Mouse (Mus musculus): ENCODE results near the gene Zmiz2. TPM values are rescaled to one million over a fixed set of nuclear protein-coding genes. Genes with fewer than 3 reads are reported as not detected.

The Zmiz2 gene
- polyA plus RNA-seq, 1 experiment from 2014 or later = 33.5 TPM

DNA sequence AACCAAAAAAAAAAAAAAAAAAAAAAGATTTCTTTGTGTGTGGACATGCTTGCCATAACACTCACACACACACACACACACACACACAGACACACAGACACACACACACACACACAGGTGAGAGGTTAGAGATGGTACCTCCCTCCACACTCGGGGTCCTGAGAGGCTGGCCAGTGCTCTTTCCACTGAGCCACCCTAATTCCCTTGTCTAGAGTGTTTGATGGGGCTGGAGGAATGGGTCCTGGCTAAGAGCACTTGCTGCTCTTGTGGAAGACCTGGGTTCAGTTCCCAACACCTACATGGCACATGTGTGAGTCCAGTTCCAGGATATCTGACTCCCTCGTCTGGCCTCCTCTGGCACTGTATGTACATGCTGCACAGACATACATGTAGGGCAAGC lies 48.8 kb downstream of the Zmiz2 start:
- Histone ChIP-seq H3K36me3 (replicated peaks; ENCODE audit: control insufficient read depth, insufficient read depth) (peaks cover 58% of the 10 kb centered on the region), H3K4me1 (replicated peaks; ENCODE audit: control insufficient read depth, insufficient read depth, low read length) (0 out of 2 replicates have a peak, but pooled peaks cover 4% of the 10 kb centered on the region), H3K4me3 (replicated peaks; ENCODE audit: low read length) (no peak overlapping the region), H3K4me2 (replicated peaks) (no peak overlapping the region), H3K27me3 (ENCODE audit: control insufficient read depth, insufficient read depth, low read length) (no peaks in the 10 kb centered on the region), H3K27ac (no peak overlapping the region), H3K9ac (no peak overlapping the region), H3K9me3 (ENCODE audit: control insufficient read depth, low read length) (no peaks in the 10 kb centered on the region)
- no peak for DNase-seq (ENCODE audit: low spot score)
- 92% methylated on average over 2 of the region's 2 CpGs for WGBS
- no peak for ATAC-seq (ENCODE audit: low FRiP score)

DNA sequence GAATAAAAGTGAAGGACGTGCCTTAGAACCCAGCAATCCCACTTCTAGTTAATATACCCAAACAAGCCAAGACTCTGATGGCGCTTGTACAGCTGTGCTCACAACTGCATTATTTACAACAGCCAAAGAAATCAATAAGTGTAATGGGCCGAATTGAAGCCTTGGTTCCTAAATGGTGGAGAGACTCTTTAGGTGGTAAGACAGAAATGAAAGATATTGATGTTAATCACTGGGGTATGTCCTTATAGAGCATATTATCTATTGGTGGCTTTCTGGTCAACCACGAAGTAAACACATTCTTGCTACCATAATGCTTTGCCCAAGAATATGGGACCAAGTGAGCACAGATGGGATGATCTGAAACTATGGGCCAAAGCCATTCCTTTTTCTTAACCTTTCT lies 51.3 kb downstream of the Zmiz2 start:
- Histone ChIP-seq H3K9me3 (ENCODE audit: control insufficient read depth, low read length) (no peaks in the 10 kb centered on the region), H3K27ac (no peak overlapping the region), H3K4me1 (replicated peaks; ENCODE audit: control insufficient read depth, insufficient read depth, low read length) (peaks cover 15% of the 10 kb centered on the region), H3K27me3 (ENCODE audit: control insufficient read depth, insufficient read depth, low read length) (no peaks in the 10 kb centered on the region), H3K4me3 (replicated peaks; ENCODE audit: low read length) (no peak overlapping the region), H3K9ac (no peak overlapping the region), H3K36me3 (replicated peaks; ENCODE audit: control insufficient read depth, insufficient read depth) (peaks cover 34% of the 10 kb centered on the region), H3K4me2 (replicated peaks) (no peak overlapping the region)
- ATAC-seq (ENCODE audit: low FRiP score) = no peak
- 93% methylated on average over 4 of the region's 4 CpGs for WGBS
- DNase-seq (ENCODE audit: low spot score) = no peak

DNA sequence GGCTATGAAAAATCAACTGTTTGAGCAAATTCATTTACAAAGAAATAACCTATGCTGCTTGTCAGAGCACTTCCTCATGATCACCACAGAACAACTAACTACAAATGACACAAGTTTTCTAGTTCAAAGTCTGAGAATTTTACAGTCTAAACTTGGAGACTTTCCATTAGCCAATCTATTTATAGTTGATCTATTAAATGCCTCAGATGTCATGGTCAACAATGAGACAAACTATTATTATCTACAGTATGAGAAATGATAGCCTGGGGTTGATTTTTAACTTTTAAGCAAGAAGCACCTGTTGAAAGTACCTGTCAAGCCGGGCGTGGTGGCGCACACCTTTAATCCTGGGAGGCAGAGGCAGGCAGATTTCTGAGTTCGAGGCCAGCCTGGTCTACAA lies 53.7 kb downstream of the Zmiz2 start:
- WGBS = 96% methylated on average over 4 of the region's 4 CpGs
- Histone ChIP-seq H3K9ac (no peak overlapping the region), H3K27me3 (ENCODE audit: control insufficient read depth, insufficient read depth, low read length) (no peaks in the 10 kb centered on the region), H3K4me2 (replicated peaks) (peak overlapping the region; percentile 74; the same call in 1 of the 2 replicates), H3K27ac (no peak overlapping the region), H3K36me3 (replicated peaks; ENCODE audit: control insufficient read depth, insufficient read depth) (peaks cover 15% of the 10 kb centered on the region), H3K4me3 (replicated peaks; ENCODE audit: low read length) (no peak overlapping the region), H3K4me1 (replicated peaks; ENCODE audit: control insufficient read depth, insufficient read depth, low read length) (peaks cover 17% of the 10 kb centered on the region), H3K9me3 (ENCODE audit: control insufficient read depth, low read length) (no peaks in the 10 kb centered on the region)
- ATAC-seq (ENCODE audit: low FRiP score) (no peak), DNase-seq (ENCODE audit: low spot score) (no peak)

DNA sequence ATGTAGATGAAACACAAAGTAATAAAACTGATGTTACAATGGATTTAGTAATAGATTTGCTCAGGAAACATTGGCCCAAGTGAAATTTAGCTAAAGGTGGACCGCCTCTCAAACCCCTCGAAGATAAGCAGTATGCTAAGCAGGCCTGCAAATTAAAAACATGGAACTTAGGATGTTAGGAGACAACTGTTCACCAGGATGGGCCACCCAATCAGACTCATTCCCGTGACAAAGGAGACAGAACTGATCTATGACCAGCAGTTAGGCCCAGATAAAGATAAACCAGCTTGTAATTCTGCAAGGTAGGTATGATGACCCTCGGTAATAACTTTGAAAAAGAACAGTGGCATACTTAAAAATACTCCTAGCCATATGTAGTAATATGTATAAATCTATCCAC lies 54.2 kb downstream of the Zmiz2 start:
- Histone ChIP-seq H3K4me1 (replicated peaks; ENCODE audit: control insufficient read depth, insufficient read depth, low read length) (peaks cover 17% of the 10 kb centered on the region), H3K4me3 (replicated peaks; ENCODE audit: low read length) (peak overlapping the region; percentile 78), H3K36me3 (replicated peaks; ENCODE audit: control insufficient read depth, insufficient read depth) (peaks cover 10% of the 10 kb centered on the region), H3K4me2 (replicated peaks) (peak overlapping the region; percentile 74), H3K9me3 (ENCODE audit: control insufficient read depth, low read length) (no peaks in the 10 kb centered on the region), H3K27me3 (ENCODE audit: control insufficient read depth, insufficient read depth, low read length) (no peaks in the 10 kb centered on the region), H3K9ac (peak overlapping the region; percentile 82), H3K27ac (0 out of 2 replicates have a peak overlapping the region, but pooled peaks have one; percentile 94)
- no peak for ATAC-seq (ENCODE audit: low FRiP score)
- DNase-seq (ENCODE audit: low spot score) = no peak
- WGBS = 59% methylated on average over 4 of the region's 4 CpGs

DNA sequence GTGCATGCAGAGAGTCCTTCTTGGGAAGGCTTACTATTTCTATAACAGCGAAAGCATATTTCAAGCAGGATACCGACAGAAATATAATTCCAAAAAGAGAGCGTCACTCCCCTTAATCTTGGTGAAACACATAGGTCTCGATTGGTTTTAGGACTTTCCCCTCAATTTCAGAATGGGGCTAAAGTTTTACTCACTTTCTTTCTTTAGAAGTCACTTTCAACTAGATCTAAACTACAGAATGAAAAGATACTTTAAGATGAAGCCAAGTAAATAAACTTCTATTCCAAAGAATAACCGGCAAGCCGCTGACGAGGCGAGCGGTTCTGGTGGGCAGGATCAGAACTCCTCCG lies 54.8 kb downstream of the Zmiz2 start:
- H3K4me1 ChIP-seq (replicated peaks; ENCODE audit: control insufficient read depth, insufficient read depth, low read length) = peaks cover 17% of the 10 kb centered on the region
- H3K36me3 ChIP-seq (replicated peaks; ENCODE audit: control insufficient read depth, insufficient read depth) = 0 out of 2 replicates have a peak, but pooled peaks cover 4% of the 10 kb centered on the region
- peak overlapping the region; percentile 78 for H3K4me3 ChIP-seq (replicated peaks; ENCODE audit: low read length)
- H3K4me2 ChIP-seq (replicated peaks) = peak overlapping the region; percentile 74
- DNase-seq (ENCODE audit: low spot score) = no peak
- H3K27me3 ChIP-seq (ENCODE audit: control insufficient read depth, insufficient read depth, low read length) = no peaks in the 10 kb centered on the region
- 1% methylated on average over 10 of the region's 10 CpGs for WGBS
- no peak for ATAC-seq (ENCODE audit: low FRiP score)
- no peaks in the 10 kb centered on the region for H3K9me3 ChIP-seq (ENCODE audit: control insufficient read depth, low read length)
- H3K9ac ChIP-seq = peak overlapping the region; percentile 82
- peak overlapping the region; percentile 94 for H3K27ac ChIP-seq

DNA sequence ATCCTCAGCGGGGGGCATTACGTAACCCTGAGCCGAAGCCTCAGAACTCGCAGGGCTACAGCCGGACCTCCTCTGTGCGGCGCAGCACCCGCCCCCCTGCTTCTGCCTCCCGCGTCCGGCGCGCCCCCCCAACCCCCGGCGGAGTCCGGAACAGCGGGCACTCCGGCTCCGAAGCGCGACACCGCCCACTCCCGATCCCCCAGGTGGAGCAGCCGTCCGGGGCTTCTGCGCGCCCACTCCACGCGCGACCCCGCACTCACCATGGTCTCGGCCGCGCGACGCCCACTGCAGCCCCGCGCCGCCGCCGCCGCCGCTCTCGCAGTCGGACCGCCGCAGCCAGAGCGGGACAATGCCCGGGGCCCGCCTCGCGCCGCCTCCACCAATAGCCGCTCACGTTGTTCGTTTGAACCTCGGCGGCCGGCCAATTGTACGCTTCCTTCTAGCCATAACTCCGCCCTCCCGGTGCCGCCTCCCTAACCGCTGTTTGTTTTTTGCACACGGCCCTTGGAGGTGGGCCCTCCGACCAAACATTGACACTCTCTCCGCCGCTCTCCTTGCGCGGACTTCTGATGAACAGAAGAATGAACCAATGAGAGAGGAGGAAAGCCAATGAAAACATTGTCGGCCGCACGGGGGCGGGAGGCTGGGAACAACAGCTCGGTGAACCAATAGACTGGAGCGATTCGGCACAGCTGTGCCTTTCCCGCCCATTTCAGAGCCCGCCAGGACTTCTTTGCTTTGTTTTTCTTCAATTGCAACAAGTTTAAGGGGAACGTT lies 55.4 kb downstream of the Zmiz2 start, which contains the start of gene H2afv:
TSS of gene H2afv (minus strand) at position 367 of the 777 bp plus-strand sequence.
- ATAC-seq (ENCODE audit: low FRiP score) (peak; percentile 100), DNase-seq (ENCODE audit: low spot score) (peak; percentile 99)
- WGBS = under 1% methylated on average over 62 of the region's 80 CpGs
- Histone ChIP-seq H3K27me3 (ENCODE audit: control insufficient read depth, insufficient read depth, low read length) (no peaks in the 10 kb centered on the region), H3K4me2 (replicated peaks) (peak within 1 kb of the TSS; percentile 74), H3K4me1 (replicated peaks; ENCODE audit: control insufficient read depth, insufficient read depth, low read length) (peaks cover 17% of the 10 kb centered on the region), H3K36me3 (replicated peaks; ENCODE audit: control insufficient read depth, insufficient read depth) (0 out of 2 replicates have a peak, but pooled peaks cover 4% of the 10 kb centered on the region), H3K9ac (peak within 1 kb of the TSS; percentile 82), H3K9me3 (ENCODE audit: control insufficient read depth, low read length) (no peaks in the 10 kb centered on the region), H3K4me3 (replicated peaks; ENCODE audit: low read length) (peak within 1 kb of the TSS; percentile 78), H3K27ac (peak within 1 kb of the TSS; percentile 94)

DNA sequence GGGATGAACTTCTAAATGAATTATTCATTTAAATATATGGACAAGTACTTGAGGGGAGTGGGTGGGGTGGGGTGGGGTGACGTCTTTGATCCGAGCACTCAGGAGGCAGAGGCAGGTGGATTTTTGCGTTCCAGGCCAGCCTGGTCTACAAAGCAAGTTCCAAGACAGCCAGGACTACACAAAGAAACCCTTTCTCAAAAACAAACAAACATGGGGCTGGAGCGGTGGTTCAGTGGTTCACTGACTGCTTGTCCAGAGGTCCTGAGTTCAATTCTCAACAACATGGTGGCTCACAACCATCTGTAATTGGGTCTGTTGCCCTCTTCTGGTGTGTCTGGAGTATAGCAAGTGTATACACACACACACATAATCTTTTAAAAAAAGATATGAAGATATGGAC lies 56.6 kb downstream of the Zmiz2 start:
- Histone ChIP-seq H3K4me3 (replicated peaks; ENCODE audit: low read length) (no peak overlapping the region), H3K4me1 (replicated peaks; ENCODE audit: control insufficient read depth, insufficient read depth, low read length) (peaks cover 17% of the 10 kb centered on the region), H3K27ac (no peak overlapping the region), H3K27me3 (ENCODE audit: control insufficient read depth, insufficient read depth, low read length) (no peaks in the 10 kb centered on the region), H3K4me2 (replicated peaks) (no peak overlapping the region), H3K9ac (no peak overlapping the region), H3K9me3 (ENCODE audit: control insufficient read depth, low read length) (no peaks in the 10 kb centered on the region), H3K36me3 (replicated peaks; ENCODE audit: control insufficient read depth, insufficient read depth) (0 out of 2 replicates have a peak, but pooled peaks cover 4% of the 10 kb centered on the region)
- ATAC-seq (ENCODE audit: low FRiP score) = no peak
- DNase-seq (ENCODE audit: low spot score) = no peak
- 86% methylated on average over 4 of the region's 4 CpGs for WGBS

DNA sequence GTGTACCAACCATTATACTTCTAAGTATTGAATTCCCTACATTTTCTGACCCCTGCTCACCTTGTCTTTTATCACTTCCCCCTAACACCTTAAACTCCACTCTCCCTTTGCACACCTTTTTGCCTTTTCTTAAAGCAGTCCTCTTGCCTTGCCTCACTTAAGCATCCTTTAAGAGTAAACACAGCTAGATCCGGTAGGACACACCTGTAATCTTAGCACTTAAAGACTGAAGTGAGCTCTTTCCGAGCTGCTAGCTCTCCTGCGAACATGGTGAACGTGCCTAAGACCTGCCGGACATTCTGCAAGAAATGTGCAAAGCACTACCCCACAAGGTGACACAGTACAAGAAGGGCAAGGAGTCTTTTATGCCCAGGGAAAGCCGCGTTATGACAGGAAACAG lies 57.1 kb downstream of the Zmiz2 start:
- H3K27me3 ChIP-seq (ENCODE audit: control insufficient read depth, insufficient read depth, low read length) = no peaks in the 10 kb centered on the region
- ATAC-seq (ENCODE audit: low FRiP score) (no peak), DNase-seq (ENCODE audit: low spot score) (no peak)
- no peak overlapping the region for H3K4me2 ChIP-seq (replicated peaks)
- peaks cover 17% of the 10 kb centered on the region for H3K4me1 ChIP-seq (replicated peaks; ENCODE audit: control insufficient read depth, insufficient read depth, low read length)
- H3K9ac ChIP-seq = no peak overlapping the region
- 94% methylated on average over 7 of the region's 7 CpGs for WGBS
- H3K27ac ChIP-seq = no peak overlapping the region
- H3K9me3 ChIP-seq (ENCODE audit: control insufficient read depth, low read length) = no peaks in the 10 kb centered on the region
- no peak overlapping the region for H3K4me3 ChIP-seq (replicated peaks; ENCODE audit: low read length)
- 0 out of 2 replicates have a peak, but pooled peaks cover under 1% of the 10 kb centered on the region for H3K36me3 ChIP-seq (replicated peaks; ENCODE audit: control insufficient read depth, insufficient read depth)

DNA sequence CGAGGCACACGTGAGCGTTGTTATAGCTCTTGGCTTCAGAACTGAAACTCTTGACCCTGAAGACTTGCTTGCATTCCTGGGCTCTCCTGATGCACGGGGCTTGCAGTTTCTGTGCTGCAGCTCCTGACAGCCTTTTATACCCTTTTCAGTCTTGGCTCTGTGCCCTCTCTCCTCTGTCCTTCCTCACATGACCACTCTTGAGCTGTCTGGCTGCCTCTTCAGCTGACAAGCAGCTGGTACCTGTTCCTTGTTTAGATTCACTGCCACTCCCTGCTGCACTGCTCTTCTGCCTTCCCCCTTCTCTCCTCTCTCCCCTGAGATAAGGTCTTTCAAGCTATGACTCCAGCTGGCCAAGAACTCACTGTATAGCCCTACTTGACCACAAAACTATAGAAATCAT lies 58.6 kb downstream of the Zmiz2 start:
- Histone ChIP-seq H3K36me3 (replicated peaks; ENCODE audit: control insufficient read depth, insufficient read depth) (no peaks in the 10 kb centered on the region), H3K27me3 (ENCODE audit: control insufficient read depth, insufficient read depth, low read length) (no peaks in the 10 kb centered on the region), H3K4me2 (replicated peaks) (no peak overlapping the region), H3K9ac (no peak overlapping the region), H3K27ac (no peak overlapping the region), H3K4me1 (replicated peaks; ENCODE audit: control insufficient read depth, insufficient read depth, low read length) (peaks cover 15% of the 10 kb centered on the region), H3K4me3 (replicated peaks; ENCODE audit: low read length) (no peak overlapping the region), H3K9me3 (ENCODE audit: control insufficient read depth, low read length) (no peaks in the 10 kb centered on the region)
- WGBS = 85% methylated on average over 4 of the region's 4 CpGs
- no peak for DNase-seq (ENCODE audit: low spot score)
- no peak for ATAC-seq (ENCODE audit: low FRiP score)

All from hindbrain, embryonic 14.5 days (tissue).